Mouse (Mus musculus) myocyte (in vitro differentiated cells): ENCODE results near the gene Rgs11.

Experiments used
- MYOD1 ChIP-seq, 3 experiments: IDR thresholded peaks; one replicate each; pipeline ENCODE4 v1.6.1; 2011; ENCODE audit warnings: control low read depth in 2 of 3, low read depth in 2 of 3, mild to moderate bottlenecking in 2 of 3, moderate library complexity in 1 of 3; ENCODE audit not compliant: insufficient read length in 2 of 3, control insufficient read depth in 1 of 3
- TCF3 ChIP-seq: IDR thresholded peaks from one replicate; pipeline ENCODE4 v1.6.1; 2011; ENCODE audit warnings: low read depth, control low read depth; ENCODE audit not compliant: insufficient read length

DNA sequence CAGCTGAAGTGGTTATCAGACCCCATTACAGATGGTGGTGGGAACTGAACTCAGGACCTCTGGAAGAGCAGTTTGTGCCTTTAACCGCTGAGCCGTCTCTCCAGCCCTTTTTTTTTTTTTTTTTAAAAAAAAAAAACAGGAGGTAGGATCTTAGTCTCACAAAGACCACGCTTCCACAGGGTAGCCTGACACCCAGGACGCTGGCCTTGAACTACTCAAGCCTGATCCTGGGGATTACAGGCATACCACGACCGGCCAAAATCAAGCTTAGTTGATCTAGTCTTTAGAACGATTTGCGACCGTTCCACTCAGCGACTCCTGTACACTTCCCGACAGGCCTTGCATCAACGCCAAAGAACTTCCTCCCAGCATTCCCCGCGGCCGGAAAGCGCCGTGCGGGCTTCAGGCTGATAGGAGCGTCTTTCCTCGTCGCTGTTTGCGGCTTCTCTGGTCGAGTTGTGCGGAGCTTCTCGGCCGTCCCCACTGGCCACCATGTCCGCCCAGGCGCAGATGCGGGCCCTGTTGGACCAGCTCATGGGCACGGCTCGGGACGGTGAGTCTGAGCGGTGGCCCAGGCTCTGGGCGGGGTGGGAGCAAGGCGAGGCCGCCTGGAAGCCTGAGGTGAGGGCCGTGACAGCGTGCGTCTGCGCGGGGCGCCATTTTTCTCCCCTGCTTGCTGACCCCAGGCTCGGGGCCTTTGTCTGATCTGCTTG lies 49.9 kb downstream of the Rgs11 start, which contains the start of gene Luc7l:
- TF ChIP-seq MYOD1 (IDR thresholded peaks at IDR 0.05; ENCODE audit: control insufficient read depth in 1 of 3, insufficient read length in 2 of 3, low read depth in 2 of 3) (no peak), TCF3 (no peak)
